Mouse (Mus musculus) left cerebral cortex, postnatal 4 days (tissue): ENCODE data around the gene Lactb. TPM values are rescaled to one million over a fixed set of nuclear protein-coding genes. Genes with fewer than 3 reads are reported as not detected.

ENCODE experiments used
- DNase-seq: peaks from one replicate; pipeline ENCODE4 v3.0.0-alpha.2; 2022
- intact Hi-C: fragments of 180-260 bp; cut with DNase I; formaldehyde crosslinking; loops from one replicate; pipeline ENCODE4 v1.15.1; 2025
- total RNA-seq, 2 experiments: library from RNA; stranded (reverse); gene quantifications; 2 replicates each; pipeline ENCODE4 v1.2.3; 2021

Lactb gene
- total RNA-seq, 2 experiments from 2014 or later, result 15.9 to 19.4 TPM

- intact Hi-C loops, result no loop called here
- no peak for DNase-seq
These were observed 6.8 kb upstream of the Lactb start for GRCm38 (mm10) chr9:66982085-66982484.

GRCm38 (mm10) chr9:66980458-66980857, 5.2 kb upstream of the Lactb start:
- intact Hi-C loops, result no loop called here
- peak; percentile 69 for DNase-seq

GRCm38 (mm10) chr9:66978468-66978867, 3.2 kb upstream of the Lactb start:
- no peak for DNase-seq
- intact Hi-C loops, result loop anchor here (10.0 kb wide), 1 partner anchor 464 kb away; the partner anchor contains the start of gene Fbxl22

GRCm38 (mm10) chr9:66977982-66978381, 2.7 kb upstream of the Lactb start:
- intact Hi-C loops, result loop anchor here (10.0 kb wide), 1 partner anchor 463 kb away; the partner anchor contains the start of gene Fbxl22
- no peak for DNase-seq

GRCm38 (mm10) chr9:66977121-66977520, 1.8 kb upstream of the Lactb start:
- no peak for DNase-seq
- intact Hi-C loops, result loop anchor here (10.0 kb wide), 1 partner anchor 462 kb away; the partner anchor contains the start of gene Fbxl22

DNA sequence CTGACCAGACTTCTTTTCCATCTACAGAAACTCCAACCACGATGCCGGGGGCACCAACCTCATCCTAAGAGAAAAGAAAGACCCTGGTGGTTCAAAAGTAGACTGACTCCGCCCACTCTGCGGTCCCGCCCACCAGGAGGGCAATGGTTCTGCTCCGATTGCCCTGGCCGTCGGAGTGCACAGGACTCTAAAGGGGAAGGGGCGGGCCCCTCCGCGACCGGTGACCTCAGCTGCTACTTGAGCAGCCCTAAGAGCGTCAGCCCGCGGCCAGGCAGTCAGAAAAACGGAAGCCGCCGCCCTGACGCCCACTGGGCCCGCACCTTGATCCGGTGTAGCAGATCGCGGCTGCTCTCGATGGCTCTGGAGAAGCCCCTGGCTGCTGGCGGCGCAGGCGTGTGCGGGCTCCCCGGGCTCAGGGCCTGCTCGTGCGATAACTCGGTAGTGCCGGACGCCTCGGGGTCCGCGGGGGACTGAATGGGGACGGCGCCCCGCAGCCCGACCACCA, 511 bp downstream of the Lactb start:
- peak; percentile 79 for DNase-seq
- intact Hi-C loops, result loop anchor here (10.0 kb wide), 1 partner anchor 460 kb away; the partner anchor contains the start of gene Fbxl22

DNA sequence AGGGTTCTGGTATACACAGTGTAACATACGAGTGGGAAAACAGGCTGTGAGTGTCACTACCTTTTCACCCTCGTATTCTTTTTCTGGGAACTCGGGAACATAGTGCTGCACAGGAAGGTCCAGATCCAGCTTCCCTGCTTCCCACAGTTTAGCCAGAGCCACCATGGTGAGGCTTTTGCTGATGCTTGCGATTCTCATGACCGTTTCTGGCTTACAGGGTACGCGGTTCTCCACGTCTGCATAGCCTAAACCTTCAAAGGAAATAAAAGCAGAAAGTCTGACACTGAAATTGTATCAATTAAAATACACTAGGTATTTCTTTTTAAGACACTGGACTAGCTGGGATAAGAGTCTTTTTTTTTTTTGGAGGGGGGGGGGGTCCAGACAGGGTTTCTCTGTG, 4.2 kb downstream of the Lactb start:
- no peak for DNase-seq
- intact Hi-C loops, result loop anchor here (10.0 kb wide), 1 partner anchor 456 kb away; the partner anchor contains the start of gene Fbxl22

GRCm38 (mm10) chr9:66967492-66967891, 7.8 kb downstream of the Lactb start:
- intact Hi-C loops, result no loop called here
- no peak for DNase-seq

GRCm38 (mm10) chr9:66961478-66961877, 13.8 kb downstream of the Lactb start:
- intact Hi-C loops, result no loop called here
- no peak for DNase-seq

- intact Hi-C loops, result no loop called here
- no peak for DNase-seq
These were observed 17.8 kb downstream of the Lactb start for GRCm38 (mm10) chr9:66957451-66957850.

- intact Hi-C loops, result no loop called here
These were observed 22.4 kb downstream of the Lactb start for GRCm38 (mm10) chr9:66952886-66953285.

GRCm38 (mm10) chr9:66952321-66952720, 23.0 kb downstream of the Lactb start:
- DNase-seq, result no peak
- intact Hi-C loops, result no loop called here

More at GRCm38 (mm10) chr9:66952886-66953285, 22.4 kb downstream of the Lactb start:
- DNase-seq, result no peak

DNA sequence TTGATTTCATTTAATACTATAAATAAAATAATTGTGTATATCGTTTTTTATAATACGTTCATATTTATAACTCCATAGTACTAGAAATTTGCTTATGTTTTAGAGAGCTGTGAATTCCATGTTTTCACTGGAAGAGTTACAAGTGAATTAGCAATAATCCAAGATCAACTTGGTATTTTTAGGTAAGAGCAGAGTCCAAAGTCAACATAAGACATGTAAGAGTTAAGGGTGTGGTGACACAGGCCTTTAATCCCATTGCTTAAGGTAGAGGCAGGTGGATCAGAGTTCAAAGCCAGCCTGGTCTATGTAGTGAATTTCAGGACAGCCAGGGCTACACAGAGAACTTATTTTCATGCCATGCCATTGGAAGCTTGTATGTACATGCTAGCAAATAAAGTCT, 26.7 kb downstream of the Lactb start:
- intact Hi-C loops, result no loop called here
- DNase-seq, result no peak

DNA sequence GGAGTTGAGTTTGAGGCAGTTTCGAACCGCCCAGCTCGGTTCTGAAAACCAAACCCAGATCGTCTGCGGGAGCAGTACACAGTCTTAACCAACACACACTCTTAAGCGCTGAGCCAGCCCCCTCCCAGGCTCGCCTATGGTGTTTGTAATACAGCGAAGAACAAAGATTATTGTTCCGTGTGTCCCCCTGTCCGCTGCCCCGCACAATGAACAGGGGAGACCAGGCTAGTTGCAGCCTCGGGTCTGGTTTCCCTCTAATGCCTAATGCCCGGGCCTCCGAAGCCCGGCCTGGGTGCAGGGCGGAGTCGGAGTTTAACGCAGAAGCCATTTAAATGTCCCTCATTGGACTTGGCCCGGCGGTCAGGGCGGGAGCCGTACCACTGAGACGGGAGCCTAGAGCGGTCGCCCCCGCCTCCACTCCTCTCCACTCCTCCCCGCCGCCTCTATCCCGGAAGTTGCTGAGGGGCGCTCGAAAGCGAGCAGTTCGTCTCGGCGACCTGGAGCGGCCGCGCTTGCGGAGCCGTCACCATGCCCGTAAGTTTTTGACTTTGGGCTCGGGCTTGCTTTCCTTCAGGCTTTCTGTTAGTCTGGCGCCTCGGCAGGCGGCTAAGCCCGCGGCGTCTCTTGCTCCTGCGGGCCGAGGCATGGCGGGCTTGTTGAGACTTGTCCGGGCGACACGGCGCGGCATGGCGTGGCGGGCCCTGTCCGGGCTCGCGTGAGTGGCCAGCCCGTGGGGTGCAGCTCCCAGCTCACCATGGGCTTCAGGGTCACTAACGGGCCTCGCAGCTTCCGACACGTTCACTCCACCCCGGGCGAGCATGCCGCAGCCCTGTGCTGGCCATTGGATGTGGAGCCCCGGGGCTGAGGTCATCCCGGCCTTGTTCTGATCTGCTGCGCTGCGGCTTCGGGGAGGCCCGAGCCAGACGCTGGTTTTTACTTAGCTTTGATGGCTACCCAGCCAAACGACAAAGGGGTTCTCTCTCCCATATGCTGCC, 29.3 kb downstream of the Lactb start, which contains the start of gene Rps27l:
Gene Rps27l, plus strand, starts transcription at position 440 of the 995 bp plus-strand sequence.
- DNase-seq, result peak; percentile 95
- intact Hi-C loops, result no loop called here

DNA sequence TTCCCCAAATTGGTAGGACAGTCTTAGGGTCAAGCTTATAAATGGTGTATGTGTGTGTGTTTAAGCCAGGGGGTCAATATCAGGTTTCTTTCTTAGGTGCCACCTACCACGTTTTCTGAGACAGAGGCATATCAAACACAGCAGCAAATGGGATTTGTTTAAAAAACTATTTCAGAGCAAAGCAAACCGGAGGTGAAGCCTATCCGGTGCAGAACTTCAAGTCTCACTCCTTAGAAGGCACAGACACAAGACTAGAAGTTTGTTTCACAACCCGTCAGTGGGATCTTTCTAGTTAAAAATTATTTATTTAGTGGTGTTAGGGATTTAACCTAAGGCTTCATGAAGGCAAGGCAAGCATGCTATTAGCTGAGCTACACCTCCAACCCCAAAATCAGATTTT, 30.1 kb downstream of the Lactb start:
- intact Hi-C loops, result no loop called here
- DNase-seq, result no peak

- intact Hi-C loops, result no loop called here
- peak; percentile 29 for DNase-seq
These were observed 36.4 kb downstream of the Lactb start for GRCm38 (mm10) chr9:66938836-66939235.

DNA sequence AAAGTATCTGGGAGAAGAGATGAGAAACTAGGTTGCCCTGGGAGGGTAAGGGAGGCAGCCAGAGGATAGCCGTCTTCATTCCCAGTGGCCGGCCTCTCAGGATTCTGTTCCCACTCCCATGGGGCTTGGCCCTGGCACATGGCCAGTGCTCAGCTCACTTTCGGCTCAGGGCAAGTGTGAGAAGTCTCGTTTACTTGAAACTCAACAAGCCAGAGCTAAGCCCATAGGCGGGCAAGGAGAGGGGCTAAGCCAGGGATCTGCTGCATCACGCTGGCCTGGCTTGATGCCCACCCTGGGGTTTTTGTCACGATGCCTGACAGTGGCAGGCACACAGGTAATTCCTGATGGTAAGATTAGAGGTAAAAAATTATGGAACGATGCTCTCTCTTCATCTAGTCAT, 37.8 kb downstream of the Lactb start:
- intact Hi-C loops, result no loop called here
- DNase-seq, result peak; percentile 57

DNA sequence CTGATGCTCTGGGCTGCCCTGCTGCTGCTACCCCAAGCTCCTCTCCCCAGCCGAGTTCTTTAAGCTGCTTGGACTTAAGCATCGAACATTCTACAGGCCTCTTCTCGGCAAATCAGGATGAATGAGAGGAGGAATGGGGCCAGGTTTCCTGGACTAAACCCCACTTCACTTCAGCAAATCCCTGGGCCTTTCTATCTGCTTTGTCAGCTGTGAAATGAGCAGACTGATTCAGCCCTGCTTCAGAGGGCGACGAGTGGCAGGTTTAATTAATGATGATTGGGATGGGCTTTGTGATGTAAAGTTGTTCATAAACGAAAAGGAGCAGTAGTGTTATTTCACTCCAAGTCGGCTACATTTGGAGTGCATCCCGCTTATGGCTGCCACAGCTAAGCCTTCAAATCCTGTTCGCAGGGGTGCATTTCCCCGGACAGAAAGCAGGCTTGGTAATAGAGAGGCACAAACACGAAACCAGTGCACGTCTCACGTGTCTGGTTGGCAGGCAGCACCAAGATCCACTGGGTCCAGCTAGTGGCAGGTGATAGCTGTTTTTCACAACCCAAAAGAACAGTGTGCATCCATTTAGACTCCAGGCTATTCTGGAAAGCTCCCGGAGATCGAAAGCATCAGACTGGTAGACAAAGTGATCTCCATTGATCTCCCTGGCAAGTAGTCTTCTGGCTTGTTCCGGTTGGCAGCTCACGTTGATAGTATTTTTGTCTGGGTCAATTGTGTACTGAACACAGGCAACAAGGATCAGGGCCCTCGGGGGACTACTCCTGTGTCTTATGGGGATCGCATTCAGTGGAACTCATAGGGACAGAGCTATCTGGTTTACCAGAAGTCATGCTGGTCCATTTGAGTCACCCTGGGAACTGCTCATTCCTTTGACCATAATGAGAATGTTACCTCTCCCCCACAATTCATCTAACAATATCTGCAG, 41.1 kb downstream of the Lactb start:
- DNase-seq, result peak; percentile 24
- intact Hi-C loops, result no loop called here

DNA sequence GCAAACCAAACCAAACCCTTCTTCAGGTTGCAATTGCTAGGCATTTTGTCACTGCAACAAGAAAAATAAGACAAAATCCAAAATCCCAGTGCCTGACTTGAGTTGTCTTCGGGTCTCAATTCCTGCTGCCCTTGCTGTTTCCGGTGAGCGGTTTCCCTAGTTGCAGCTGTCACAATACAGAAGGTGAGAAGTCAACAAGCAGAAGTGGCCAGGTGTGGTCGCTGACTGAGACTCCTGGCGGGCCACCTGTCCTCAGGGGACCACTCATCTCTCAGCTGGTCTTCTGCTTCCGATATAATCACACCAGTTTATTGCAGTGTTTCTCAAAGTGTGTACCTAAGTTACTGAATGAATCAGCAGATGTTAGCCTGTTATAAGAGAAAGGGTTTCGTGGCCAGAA, 44.9 kb downstream of the Lactb start:
- DNase-seq, result no peak
- intact Hi-C loops, result no loop called here

GRCm38 (mm10) chr9:66927696-66928402, 47.4 kb downstream of the Lactb start:
- intact Hi-C loops, result no loop called here
- DNase-seq, result no peak
